Mouse (Mus musculus) urinary bladder, adult 18-20 months (tissue): ENCODE measurements around the gene Spaca9.

Source experiments
- DNase-seq, 2 experiments: peaks; one replicate each; pipeline ENCODE4 v3.0.0; 2022; ENCODE audit warnings: low spot score in 2 of 2, mixed read lengths in 2 of 2

The Spaca9 gene

DNA sequence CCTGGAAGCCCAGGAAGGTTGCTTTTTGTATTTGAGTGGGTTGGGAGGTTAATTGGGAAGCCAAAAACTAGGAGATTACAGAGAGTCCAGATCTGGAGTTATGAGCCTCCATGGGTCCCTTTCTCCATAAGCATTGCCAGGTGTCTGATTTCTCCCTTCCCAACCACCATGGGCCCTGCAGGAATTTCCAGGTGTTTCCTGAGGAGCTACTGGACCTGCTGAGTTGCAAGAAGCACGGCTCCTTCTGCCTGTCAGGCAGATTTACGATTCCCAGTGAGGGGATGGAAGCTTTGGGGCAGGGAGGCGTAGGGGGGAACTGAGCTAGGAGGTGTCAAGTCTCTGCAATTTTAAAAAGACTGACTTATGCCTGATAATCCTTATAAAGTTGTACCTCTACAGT, 33.7 kb downstream of the Spaca9 start:
- no peak for DNase-seq

DNA sequence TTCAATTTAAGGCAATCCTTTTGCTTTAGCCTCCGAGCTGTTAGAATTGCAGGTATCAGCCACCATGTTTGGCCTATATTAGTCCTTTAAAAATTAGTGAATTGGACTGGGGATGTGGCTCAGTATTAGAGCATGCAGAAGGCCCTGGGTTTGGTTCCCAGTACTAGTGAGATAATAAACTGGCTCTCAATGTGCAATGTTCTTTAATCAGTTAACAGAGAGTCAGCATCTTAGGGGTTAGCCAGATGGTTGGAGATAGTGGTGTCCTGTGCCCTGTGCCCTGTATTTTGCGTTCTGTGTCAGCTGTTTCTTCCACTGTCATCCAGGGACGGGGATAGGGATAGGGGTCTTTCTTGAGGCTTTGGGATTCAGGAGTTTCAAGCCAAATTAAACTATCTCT, 36.6 kb downstream of the Spaca9 start:
- DNase-seq: no peak

DNA sequence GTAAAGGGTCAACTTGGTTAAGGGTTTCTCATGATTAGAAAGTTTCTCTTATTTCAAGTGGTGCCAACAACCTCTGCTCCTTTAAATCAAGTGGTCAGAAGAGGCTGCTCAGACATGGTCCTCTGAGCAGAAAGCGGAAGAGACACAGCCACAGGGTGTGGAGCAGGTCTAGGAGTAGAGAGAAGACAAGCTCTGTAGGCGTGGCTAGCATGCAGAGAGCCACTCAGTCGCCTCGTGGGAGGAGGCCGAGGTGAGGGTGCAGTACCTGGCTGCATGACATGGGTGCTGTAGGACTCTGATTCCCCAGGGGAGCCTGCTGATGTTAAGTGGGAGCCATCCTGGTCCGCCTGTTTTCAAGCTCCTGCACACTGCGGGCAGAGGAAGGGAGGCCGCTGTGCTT, 43.3 kb downstream of the Spaca9 start:
- DNase-seq: no peak

DNA sequence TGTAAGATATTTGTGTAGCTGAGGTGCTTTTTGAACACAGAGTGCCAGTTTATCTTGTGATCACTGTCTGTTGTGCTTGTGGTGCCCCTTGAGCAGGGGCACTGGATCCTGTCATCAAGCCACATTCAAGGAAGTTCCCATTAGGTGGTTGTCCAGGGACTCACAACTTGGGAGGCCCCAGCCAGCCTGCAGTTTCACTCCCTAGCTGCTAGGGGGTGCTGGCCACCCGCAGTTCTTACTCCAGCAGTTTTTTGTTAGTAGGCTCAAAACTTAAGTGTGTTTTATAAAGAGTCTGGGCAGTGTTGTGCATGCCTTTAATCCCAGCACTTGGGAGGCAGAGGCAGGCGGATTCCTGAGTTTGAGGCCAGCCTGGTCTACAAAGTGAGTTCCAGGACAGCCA, 45.2 kb downstream of the Spaca9 start:
- DNase-seq: no peak

DNA sequence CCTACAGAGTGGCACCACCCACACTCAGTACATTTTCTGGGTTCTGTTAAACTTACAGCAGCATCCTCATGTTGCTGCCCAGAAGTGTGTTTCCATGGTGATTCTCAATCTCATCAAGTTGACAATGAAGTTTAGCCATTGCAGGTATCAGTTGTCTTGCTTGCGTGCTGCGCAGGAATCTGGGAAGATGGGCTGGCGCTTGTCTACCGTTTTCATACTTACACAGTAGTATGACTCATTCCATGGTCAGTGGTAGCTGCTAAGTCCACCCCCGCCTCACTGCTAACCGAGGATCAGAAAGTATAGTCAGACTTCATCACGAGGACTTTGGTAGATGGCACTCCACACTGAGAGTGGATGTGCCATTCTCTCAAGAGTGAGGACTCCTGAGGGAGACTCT, 46.2 kb downstream of the Spaca9 start:
- DNase-seq: no peak

DNA sequence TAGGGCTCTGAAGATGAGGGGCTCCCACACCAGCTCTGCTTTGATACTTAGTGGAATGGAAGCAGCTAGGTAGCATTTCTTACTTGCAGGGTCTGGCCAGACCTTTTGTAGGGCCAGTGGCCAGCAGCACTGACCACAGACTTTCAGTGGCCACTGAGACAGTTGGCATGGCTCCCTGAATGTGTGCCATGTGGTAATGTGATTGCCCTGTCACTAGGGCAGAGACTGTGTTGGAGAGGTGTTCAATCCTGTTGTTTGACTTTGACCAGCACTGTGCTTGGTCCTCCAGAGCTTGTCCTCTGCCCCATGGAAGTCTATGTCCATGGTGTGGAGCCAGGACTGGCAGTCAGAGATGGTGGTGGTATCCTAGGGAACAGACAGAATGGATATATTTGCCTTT, 49.0 kb downstream of the Spaca9 start:
- no peak for DNase-seq

DNA sequence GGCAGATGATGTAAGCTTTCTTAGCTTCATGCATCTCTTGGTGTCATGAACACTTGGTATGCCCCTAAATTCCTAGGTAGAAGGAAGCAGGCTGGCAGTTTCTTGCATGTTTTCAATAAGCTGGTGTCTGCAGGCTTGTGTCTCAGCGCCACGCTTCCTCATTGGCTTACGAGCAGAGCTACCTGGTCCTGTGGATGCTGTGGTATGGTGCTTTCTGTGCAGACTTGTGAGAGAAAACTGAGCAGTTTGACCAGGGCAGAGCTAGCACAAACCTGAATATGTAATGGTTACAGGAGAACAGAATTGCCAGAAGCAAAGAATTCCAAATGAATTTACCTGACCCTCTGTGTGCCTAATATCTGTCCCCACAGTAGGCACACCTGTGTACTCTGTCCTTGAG, 56.4 kb downstream of the Spaca9 start:
- DNase-seq: no peak
